Mouse (Mus musculus) ZHBTc4 (cell line): ENCODE measurements around the gene Eid2b.

ENCODE experiments used
- DNase-seq: peaks from one replicate; pipeline ENCODE4 v3.0.0-alpha.2; 2011; ENCODE audit warnings: low read depth, low spot score

Eid2b gene

DNA sequence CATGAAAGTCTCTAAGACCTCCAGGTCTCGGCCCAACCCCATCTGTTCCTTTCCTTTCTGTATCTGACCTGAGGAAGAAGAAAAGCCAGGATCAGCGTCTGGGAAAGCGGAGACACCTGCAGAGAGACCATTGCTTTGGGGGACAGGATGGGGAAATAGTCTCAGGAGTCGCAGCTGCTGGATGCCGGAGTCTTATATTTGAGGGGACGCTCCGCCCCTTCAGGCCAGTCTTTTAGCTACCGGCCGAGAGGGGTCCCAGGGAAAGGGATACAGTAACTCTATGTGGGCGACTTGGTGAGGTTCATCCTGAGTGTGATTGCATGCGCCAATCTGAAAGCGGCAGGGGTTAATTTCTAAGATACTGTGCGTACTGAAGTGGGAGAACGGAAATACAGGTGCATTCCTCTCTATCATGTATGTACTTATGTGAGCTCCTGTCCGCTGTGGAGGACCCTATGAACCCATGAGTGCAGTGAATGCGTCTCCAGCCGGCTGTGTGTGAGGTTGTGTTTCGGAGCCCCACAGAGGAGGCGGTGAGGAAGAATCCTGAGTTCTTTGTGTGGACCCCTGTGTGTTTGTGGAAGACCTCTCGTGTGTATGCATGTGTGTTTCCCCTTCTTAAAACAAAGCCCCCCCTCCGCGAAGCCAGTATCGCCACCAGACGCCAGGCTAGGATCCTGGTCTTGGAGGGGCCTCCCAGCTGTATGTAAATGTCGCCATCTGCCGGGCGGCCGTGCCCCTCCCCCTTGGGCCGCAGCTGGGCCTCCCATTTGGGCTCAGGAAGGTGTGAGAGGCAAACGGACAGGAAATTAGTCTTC, 24.3 kb downstream of the Eid2b start, which contains the start of gene Dll3:
Gene Dll3 (minus strand): TSS at position 623 of the 818 bp plus-strand sequence.
- DNase-seq: peak; percentile 68

DNA sequence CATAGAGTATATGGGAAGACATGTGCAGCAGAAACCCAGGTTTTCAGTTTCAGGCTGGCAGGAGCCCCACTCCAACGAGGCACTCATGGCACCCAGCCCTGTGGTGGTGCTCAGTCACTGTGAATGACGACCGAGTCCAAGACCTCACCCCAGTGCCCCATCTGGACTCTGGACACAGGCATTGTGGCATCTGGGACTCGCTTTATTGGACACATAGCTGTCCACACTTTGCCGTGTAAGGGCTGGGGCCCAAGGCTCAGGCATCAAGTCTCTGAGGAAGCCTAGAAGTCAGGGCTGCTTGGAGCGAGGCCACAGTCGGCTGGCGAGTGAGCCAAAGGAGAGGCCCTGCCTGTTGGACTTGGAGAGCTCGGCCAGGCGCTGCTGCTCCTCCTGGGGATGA, 28.1 kb downstream of the Eid2b start:
- no peak for DNase-seq

- DNase-seq: no peak
These were observed 28.7 kb downstream of the Eid2b start for GRCm38 (mm10) chr7:28306216-28306615.

DNA sequence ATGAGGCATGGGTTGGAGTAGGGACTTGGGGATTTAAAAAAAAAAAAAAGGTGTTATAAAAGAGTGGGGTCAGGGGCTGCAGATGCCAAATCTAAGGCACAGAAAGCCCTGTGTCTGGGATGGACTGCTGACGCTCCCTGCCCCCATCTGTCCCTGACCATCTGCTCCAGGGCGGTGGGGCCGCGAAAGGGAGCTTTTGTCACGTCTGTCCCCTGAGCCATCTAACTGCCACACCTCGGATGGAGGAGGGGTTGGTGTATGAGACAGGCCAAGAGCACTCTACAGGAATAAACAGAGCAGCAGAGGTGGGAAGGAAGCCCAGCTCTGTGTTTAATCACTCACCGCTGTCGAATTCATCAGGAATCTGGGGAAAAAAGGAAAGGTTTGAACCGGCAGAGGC, 32.2 kb downstream of the Eid2b start:
- no peak for DNase-seq

GRCm38 (mm10) chr7:28311151-28311925, 33.8 kb downstream of the Eid2b start:
- peak; percentile 63 for DNase-seq

- DNase-seq: peak; percentile 99
These were observed 34.5 kb downstream of the Eid2b start, which contains the start of gene Timm50 for GRCm38 (mm10) chr7:28311926-28312543. TSS of gene Timm50 (minus strand) at chr7:28312072.

DNA sequence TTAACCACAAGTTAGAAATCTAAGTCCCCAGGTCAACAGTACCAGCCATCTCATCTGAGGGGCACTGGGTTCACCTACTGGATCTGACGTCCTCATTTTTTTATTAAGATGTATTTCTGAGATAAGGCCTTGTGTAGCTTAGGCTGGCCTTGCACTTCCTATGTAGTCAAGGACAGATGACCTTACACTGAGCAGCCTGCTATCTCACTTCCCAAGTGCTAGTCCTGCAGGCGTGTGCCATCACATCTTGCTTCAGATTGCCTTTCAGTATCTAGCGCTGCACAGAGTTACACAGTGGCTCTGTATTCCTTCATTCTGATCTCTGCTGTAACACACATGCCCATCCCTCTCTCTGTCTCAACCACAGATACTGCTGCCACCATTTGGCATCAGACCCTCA, 40.5 kb downstream of the Eid2b start:
- no peak for DNase-seq

DNA sequence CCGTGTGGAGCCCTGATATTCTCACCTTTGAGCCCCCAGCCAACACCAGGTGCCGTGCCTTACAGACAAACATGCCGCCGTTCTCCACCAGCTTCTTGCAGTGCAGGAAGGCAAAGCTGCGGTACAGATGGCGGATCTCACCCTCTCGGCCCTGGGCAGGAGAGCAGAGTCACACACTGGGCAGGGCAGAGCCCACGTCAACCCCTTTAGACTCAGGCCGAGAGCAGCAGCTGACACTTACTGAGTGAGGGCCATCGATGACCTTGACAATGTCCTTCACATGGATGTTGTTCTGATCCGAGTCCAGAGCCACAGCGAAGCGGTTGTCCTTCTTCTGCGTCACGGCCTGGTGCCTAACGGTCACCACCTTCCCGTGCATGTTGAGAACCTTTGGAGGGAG, 41.2 kb downstream of the Eid2b start:
- DNase-seq: no peak

DNA sequence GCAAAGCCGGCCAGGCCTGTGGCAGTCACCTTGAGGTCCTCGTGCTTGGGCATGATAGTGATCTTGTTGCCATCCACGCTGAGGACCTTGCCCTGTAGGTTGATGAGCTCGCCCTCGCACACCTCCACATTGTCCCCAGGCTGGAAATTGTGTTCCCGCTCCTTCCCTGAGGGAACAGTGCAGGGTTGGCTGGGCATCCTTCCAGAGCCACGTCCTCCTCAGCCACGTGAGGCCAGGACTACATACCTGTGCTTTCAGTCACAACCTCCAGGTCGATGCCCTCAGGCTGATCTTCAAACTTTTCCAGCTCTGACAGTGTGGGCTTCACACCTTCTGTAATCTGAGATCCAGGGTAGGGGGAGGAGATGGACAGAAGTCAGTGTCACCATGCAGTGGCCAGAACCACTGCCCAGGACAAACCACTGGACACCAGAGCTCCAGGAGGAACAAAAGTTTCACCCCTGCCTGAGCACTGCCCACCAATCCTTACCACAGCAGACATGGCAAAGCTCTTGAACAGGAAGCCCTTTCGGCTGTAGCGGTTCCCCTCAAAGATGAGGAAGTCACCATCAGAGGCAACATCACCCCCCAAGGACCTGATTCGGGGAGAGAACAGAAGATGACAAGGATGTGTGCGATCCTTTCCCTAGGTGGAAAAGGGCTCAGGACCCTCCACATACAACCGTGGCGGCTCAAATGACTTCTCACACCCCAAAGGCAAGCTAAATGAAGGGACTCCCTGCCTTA, 44.6 kb downstream of the Eid2b start:
- DNase-seq: no peak

DNA sequence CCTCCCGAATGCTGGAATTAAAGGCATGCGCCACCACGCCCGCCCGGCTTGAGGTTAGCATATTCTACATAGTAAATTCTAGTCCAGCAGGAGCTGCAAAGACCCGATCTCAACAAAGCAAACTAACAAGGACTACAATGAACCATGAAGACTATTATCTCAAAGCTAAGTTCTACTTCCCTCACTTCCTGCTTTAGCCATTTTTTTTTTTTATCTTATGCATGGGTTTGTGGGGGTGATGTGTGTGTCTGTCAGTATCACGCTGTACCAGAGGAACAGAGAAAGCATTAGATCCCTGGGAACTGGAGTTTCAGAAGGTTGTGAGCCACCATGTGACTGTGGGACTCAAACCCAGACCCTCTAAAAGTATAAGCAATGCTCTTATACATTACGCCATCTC, 47.8 kb downstream of the Eid2b start:
- peak; percentile 47 for DNase-seq

GRCm38 (mm10) chr7:28326457-28326856, 48.9 kb downstream of the Eid2b start:
- DNase-seq: no peak

GRCm38 (mm10) chr7:28328260-28328659, 50.7 kb downstream of the Eid2b start:
- DNase-seq: no peak
